Mouse (Mus musculus) mouse embryonic stem cell (cell line): ENCODE results near the gene Celf2.

Experiments used
- in situ Hi-C, 2 experiments: fragments of 300-500 bp; cut with MboI; formaldehyde crosslinking; loops; 1 replicate in 1 of 2; 3 replicates in 1 of 2; pipeline ENCODE4 v1.14.3; 2019 to 2020; ENCODE audit warnings: low sequenced_read_pairs in 2 of 2, low pct_unique_long_range_greater_than_20kb in 1 of 2, mixed read lengths in 1 of 2; ENCODE audit not compliant: unreplicated experiment in 1 of 2

The Celf2 gene

DNA sequence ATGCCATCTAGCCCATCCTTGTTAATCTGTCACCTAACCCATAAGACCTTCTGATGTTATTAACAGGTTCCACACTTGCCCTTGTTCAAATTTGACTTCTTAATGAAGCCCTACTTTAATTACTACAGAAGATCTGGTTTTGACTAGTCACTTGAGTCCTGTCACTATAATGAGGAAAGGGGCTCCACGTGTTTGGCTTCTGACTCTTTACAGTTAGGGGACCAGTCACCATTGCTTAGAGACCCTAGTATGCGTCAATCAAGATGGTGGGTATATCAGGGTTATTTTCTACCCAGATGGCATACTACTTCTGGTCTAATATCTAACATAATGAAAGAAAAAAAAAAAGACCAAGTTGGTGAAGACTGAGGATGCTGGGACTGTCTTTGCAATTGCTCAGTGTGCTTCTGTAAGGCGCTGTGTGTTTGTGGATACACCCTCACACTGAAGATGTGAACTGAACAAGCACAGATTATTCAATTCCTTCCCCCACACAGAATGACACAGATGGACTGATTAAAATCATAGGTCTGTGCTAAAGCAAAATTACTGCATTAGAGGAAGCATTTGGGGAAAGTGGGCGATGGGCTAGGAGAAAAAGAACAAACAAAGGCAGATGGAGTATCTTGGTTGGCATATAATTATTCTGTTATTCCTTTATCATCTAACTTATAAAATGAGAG is 274.2 kb downstream of the Celf2 start:
- in situ Hi-C loops: no loop called here

GRCm38 (mm10) chr2:7234587-7234986 is 274.8 kb downstream of the Celf2 start:
- in situ Hi-C loops: no loop called here

GRCm38 (mm10) chr2:7233411-7233810 is 276.0 kb downstream of the Celf2 start:
- in situ Hi-C loops: no loop called here

DNA sequence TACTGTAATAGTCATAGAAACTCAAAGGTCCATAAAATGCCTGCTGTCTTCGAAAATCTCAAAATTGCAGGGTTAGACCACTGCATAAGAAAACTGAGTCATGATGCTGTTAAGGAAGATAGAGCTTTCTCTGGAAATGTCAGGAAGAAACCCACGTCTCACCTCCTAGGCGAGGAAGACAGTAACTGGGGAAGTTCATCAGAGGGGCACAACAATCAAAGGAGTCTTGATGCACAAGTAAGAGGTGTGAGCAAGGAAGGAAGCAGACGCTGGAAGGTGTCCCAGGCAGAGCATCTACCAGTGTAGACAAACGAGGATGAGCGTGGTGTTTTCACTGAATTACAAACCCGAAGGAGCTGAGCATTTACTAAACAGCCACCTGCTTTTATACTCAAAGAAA is 282.6 kb downstream of the Celf2 start:
- in situ Hi-C loops: no loop called here

DNA sequence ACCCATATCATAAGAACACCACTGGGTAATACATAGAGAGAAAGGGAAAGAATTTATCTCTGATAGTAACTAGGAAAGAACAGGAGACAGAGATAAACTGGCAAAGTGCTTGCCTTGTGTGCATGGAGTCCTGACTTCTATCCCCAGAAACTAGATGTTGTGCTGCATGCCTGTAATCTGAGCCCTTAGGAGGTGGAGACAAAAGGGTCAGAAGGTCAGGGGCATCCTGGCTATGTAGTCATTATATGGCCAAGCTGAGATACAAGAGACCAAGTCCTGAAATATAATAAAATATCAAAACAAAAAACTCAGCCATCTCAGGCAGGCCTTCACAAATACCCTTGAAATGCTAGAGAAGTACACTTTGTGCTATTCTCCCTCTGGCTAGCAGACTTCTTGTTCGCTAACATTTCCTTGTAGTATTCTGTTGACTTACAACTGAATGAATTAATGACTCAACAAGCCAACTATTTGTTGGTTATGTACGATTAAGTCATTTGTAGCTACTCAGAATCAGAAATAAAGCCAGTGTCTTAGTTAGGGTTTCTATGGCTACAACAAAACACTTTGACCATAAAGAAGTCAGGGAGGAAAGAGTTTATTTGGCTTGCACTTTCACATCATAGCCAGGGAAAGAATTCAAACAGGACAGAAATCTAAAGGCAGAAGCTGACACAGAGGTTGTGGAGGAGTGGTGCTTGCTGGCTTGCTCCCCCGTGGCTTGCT is 284.9 kb downstream of the Celf2 start:
- in situ Hi-C loops: no loop called here

GRCm38 (mm10) chr2:7223538-7223937 is 285.8 kb downstream of the Celf2 start:
- in situ Hi-C loops: no loop called here

- in situ Hi-C loops: no loop called here
Measured at GRCm38 (mm10) chr2:7222886-7223285, 286.5 kb downstream of the Celf2 start.

DNA sequence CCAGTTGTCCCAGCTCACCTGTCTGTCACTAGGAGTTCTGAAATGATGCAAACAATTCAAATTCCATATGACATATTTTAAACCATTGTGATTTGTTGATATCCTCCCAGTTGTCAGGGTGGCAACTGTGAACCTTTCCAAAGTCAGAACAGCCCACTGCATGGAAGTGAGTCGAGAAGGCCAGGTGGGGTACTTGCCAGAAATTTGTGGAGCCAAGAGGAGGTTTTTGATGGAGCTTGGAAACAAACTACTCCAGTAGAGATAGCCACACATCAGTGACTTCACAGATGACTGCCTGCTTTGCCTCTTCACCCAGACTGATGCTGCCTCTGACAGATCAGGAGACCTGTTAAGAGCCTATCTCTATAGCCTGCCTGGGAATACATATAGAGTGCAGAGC is 287.5 kb downstream of the Celf2 start:
- in situ Hi-C loops: no loop called here

GRCm38 (mm10) chr2:7218101-7218500 is 291.3 kb downstream of the Celf2 start:
- in situ Hi-C loops: no loop called here

DNA sequence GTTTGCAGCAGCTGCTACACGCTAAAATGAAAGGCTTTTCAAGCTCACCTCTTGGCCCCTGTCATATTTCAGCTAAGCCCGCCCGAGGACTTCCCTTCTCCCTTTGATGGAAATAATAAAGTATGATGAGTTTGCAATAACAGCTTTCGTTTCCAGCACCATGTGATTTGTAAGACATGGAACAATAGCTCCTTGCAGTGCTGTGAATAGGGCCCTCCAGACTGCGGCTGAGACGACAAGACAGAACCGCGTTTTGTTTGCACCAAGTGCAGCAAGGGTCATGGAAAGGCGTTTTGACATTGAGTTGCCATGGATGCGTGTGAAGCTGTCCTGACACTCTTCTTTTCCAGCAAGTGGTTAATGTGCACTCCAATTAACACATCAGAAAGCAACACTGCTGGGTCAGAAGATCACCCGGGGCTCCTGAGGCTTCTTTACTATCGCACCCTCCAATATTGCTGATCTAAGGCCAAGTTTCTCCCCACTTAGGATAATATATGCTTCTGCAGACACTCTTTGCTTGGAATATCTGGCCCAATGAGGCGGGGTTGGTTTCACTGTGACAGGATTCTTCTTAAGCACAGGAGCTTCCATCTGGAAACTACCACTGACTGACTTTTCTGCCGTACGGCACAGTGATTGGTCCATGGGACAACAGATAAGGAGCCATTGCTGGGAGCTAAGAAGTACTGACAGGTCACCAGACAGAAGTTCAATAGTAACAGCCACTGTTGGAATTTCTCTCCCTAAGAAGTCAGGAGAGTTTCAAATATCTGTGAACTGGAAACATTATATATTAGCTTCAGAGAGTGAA is 301.5 kb downstream of the Celf2 start:
- in situ Hi-C loops: no loop called here

DNA sequence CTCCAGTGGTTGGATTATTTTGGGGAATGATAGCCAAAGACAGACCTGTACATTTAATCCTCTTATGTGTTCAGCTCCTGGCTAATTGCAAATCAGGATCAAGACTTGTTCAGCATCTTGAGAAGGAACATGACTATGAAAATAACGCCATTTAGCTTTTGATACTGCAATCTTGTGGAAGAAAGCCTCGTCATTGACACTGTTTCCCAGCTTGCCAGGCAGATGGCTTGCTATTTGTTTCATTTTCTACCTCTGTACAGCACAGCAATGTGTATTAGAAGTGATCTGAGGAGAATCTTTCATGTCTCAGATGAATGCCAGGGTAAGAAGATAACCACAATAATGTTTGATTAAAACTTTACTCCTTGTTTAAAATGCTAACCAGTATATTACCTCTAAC is 315.9 kb downstream of the Celf2 start:
- in situ Hi-C loops: no loop called here

- in situ Hi-C loops: no loop called here
Measured at GRCm38 (mm10) chr2:7179186-7179585, 330.2 kb downstream of the Celf2 start.

DNA sequence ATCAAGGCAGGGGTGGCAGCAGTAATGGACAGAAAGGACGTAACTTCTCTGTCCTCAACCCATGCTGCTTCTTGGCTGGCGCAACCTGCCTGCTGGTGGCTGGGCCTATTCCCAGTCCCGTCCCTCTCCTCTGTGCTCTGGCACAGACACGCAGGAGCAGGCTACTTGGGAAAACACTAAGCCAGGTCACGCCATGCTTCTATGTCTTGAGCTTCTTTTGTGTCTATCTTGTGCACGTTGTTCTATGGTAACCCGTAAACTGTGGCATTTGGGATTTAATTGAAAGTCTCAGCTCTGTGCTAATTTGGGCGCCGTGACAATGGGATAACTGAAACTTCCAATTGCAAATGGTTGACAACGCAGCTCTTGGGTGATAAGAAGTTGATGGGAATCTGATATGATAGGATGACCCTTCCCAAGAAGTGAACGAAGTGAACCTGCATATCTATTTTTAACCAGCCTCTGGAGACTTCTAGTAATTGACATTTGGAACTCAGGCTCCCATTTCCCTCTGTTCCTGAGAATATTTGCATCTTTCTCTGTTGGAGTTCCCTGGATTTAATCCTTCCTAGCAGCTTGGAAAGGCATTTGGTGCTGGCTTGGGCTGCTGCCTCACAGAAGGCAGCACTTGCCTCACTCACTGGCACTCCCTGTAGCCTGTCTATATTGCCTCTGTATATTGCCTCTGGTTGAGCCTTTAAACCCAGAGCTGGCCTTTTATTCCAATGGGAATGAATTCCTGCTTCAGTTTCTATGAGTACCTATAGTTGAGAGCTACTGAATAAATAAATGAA is 335.9 kb downstream of the Celf2 start:
- in situ Hi-C loops: no loop called here

DNA sequence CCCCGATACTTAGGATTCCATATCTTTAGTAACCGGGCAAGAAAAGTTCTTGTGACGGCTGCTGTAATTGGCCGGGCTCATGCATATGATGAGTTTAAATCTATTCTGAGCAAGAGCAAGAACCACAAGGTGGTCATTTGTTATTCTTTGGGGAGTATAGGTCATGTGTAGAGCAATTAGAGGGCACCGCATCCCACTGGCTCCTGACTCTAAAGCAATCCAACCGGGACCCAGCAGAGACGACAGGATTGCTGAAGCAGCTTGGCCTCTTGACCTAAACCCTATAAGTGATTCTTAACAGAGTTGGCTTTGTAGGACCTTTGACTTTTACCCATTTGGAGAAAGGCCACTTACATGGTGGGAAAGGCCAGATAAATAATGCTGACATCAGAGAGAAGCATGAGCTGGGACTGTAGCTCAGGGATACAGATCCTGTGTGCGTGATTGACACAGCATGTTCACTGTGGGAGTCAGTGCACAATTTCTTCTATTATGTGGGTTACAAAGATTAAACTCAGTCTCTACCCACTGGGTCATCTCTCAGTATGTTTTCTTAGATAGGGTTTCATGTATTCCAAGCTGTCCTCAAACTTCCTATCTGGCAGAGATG is 338.2 kb downstream of the Celf2 start:
- in situ Hi-C loops: no loop called here

DNA sequence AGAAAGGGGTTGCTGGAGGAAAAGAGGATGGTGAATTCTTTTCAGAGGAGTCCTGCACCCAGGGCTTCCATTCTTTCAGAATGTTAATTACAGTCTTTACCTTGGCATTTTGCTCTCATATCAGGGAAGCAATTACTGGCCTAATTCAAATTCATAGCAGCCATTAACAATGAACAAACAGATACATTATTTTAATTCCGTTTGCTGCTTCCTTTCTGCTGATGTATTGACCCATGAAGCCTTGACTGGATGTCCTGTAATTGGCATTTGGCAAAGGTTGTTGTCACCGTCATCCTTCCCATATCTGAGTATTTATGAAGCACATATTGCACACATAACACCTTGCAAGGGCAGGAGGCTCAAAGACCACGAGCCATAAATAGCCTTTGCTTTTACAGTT is 343.6 kb downstream of the Celf2 start:
- in situ Hi-C loops: no loop called here

GRCm38 (mm10) chr2:7160108-7160507 is 349.3 kb downstream of the Celf2 start:
- in situ Hi-C loops: no loop called here

GRCm38 (mm10) chr2:7147303-7147702 is 362.1 kb downstream of the Celf2 start:
- in situ Hi-C loops: no loop called here

DNA sequence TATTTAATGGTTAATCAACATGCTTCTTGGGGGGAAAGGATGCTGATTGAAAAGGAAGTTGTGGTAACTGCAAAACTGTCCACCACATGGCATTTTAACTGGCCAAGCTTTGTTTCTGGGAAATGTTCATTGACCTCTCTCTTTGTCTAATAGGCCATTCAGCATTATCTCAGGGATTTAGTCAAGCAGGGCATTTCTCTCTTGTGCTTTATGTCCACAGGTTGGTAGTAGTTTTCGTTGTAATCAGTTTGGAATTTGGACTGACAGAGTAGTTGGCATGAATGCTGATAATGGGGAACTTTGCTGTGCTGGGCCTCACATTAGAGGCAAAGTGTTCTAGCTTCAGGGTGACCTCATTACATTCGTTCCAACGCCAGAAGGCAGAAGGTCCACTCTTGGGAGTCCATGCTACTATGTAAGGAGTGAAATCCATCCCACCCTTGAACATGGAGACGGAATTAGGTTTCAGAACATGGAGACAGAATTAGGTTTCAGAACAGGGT is 363.8 kb downstream of the Celf2 start:
- in situ Hi-C loops: no loop called here
